Mouse (Mus musculus) hindbrain, embryonic 14.5 days (tissue): Measurements from ENCODE around the gene Klk4. TPM values are rescaled to one million over a fixed set of nuclear protein-coding genes. Genes with fewer than 3 reads are reported as not detected.
A peak's percentile ranks its signal among the peaks of the same experiment; 100 is the strongest.

Source experiments
- ATAC-seq: fragments of 200-750 bp; cut with Nextera tagmentation; 2 replicates; pipeline ENCODE4 v1.8.0; 2017; ENCODE audit warnings: moderate number of reproducible peaks, mild to moderate bottlenecking, moderate TSS enrichment, moderate library complexity; ENCODE audit not compliant: low FRiP score
- DNase-seq: peaks from one replicate; pipeline ENCODE4 v3.0.0-alpha.2; 2015; ENCODE audit warnings: low spot score
- H3K27ac ChIP-seq: fragments of 300-500 bp; sonication (generic); 2 replicates; pipeline ENCODE4 v1.5.1; 2014; ENCODE audit warnings: mild to moderate bottlenecking, moderate library complexity
- H3K27me3 ChIP-seq: fragments of 300-500 bp; sonication (generic); 2 replicates; pipeline ENCODE4 v1.6.1; 2014; ENCODE audit warnings: mild to moderate bottlenecking, low read length, mixed read lengths; ENCODE audit not compliant: control insufficient read depth, insufficient read depth
- H3K36me3 ChIP-seq: fragments of 300-500 bp; sonication (generic); replicated peaks from 2 replicates; pipeline ENCODE4 v1.6.1; 2014; ENCODE audit not compliant: control insufficient read depth, insufficient read depth
- H3K4me1 ChIP-seq: fragments of 300-500 bp; sonication (generic); replicated peaks from 2 replicates; pipeline ENCODE4 v1.6.1; 2014; ENCODE audit warnings: antibody characterized with exemption, low read length, mixed read lengths; ENCODE audit not compliant: control insufficient read depth, insufficient read depth
- H3K4me2 ChIP-seq: fragments of 300-500 bp; sonication (generic); replicated peaks from 2 replicates; pipeline ENCODE4 v1.6.1; 2014; ENCODE audit warnings: mild to moderate bottlenecking, moderate library complexity
- H3K4me3 ChIP-seq: fragments of 300-500 bp; sonication (generic); replicated peaks from 2 replicates; pipeline ENCODE4 v1.5.1; 2014; ENCODE audit warnings: mild to moderate bottlenecking, low read length
- H3K9ac ChIP-seq: fragments of 300-500 bp; sonication (generic); 2 replicates; pipeline ENCODE4 v1.6.1; 2014
- H3K9me3 ChIP-seq: fragments of 300-500 bp; sonication (generic); 2 replicates; pipeline ENCODE4 v1.6.1; 2016; ENCODE audit warnings: low read length; ENCODE audit not compliant: control insufficient read depth
- WGBS: fragments of 180-500 bp; shearing (Covaris S2); extraction: QIAGEN DNeasy Blood & Tissue Kit; methylation state at CpG from one replicate; pipeline ENCODE4 v1.1.7; 2014; 5-methylcytosine and 5-hydroxymethylcytosine counted together
- polyA plus RNA-seq: library from polyadenylated mRNA; unstranded; fragments of >200 nt; fragmentation: Nextera tagmentation; extraction: Ambion mirVana; gene quantifications from 2 replicates; pipeline ENCODE4 v1.2.1, GENCODE M21; 2014

The Klk4 gene
- polyA plus RNA-seq, 1 experiment from 2014 or later, result 4.5 TPM

GRCm38 (mm10) chr7:43873237-43873636, 7.7 kb upstream of the Klk4 start:
- Histone ChIP-seq H3K4me1 (no peaks in the 10 kb centered on the region), H3K36me3 (no peaks in the 10 kb centered on the region), H3K9ac (no peak overlapping the region), H3K27me3 (no peaks in the 10 kb centered on the region), H3K27ac (no peak overlapping the region), H3K4me3 (no peak overlapping the region), H3K9me3 (no peaks in the 10 kb centered on the region), H3K4me2 (no peak overlapping the region)
- peak; percentile 84 for DNase-seq
- peak; percentile 60; the same call in 1 of the 2 replicates for ATAC-seq
- WGBS, result 2% methylated on average over 10 of the region's 10 CpGs

- no peak for DNase-seq
- H3K27ac ChIP-seq, result no peak overlapping the region
- 78% methylated on average over 3 of the region's 3 CpGs for WGBS
- H3K9me3 ChIP-seq, result no peaks in the 10 kb centered on the region
- H3K9ac ChIP-seq, result no peak overlapping the region
- no peaks in the 10 kb centered on the region for H3K27me3 ChIP-seq
- no peak for ATAC-seq
- H3K36me3 ChIP-seq, result no peaks in the 10 kb centered on the region
- H3K4me2 ChIP-seq, result no peak overlapping the region
- H3K4me3 ChIP-seq, result no peak overlapping the region
- no peaks in the 10 kb centered on the region for H3K4me1 ChIP-seq
Observed at GRCm38 (mm10) chr7:43873674-43874073, 7.3 kb upstream of the Klk4 start.

GRCm38 (mm10) chr7:43874868-43875375, 6.0 kb upstream of the Klk4 start:
- H3K9ac ChIP-seq, result no peak overlapping the region
- WGBS, result 77% methylated on average over 6 of the region's 6 CpGs
- no peak for DNase-seq
- H3K27me3 ChIP-seq, result no peaks in the 10 kb centered on the region
- H3K27ac ChIP-seq, result no peak overlapping the region
- no peaks in the 10 kb centered on the region for H3K36me3 ChIP-seq
- no peak overlapping the region for H3K4me2 ChIP-seq
- no peaks in the 10 kb centered on the region for H3K9me3 ChIP-seq
- no peak for ATAC-seq
- H3K4me3 ChIP-seq, result no peak overlapping the region
- no peaks in the 10 kb centered on the region for H3K4me1 ChIP-seq

GRCm38 (mm10) chr7:43876444-43876843, 4.5 kb upstream of the Klk4 start:
- WGBS, result 88% methylated on average over 4 of the region's 4 CpGs

GRCm38 (mm10) chr7:43878281-43878680, 2.7 kb upstream of the Klk4 start:
- no peaks in the 10 kb centered on the region for H3K9me3 ChIP-seq
- H3K27me3 ChIP-seq, result peaks cover 8% of the 10 kb centered on the region; the same call in 1 of the 2 replicates
- ATAC-seq, result no peak
- H3K4me2 ChIP-seq, result no peak overlapping the region
- no peak overlapping the region for H3K27ac ChIP-seq
- H3K9ac ChIP-seq, result no peak overlapping the region
- no peak for DNase-seq
- H3K4me1 ChIP-seq, result no peaks in the 10 kb centered on the region
- WGBS, result 57% methylated on average over 1 of the region's 1 CpGs
- H3K36me3 ChIP-seq, result no peaks in the 10 kb centered on the region
- H3K4me3 ChIP-seq, result no peak overlapping the region

More at GRCm38 (mm10) chr7:43876444-43876843, 4.5 kb upstream of the Klk4 start:
- ATAC-seq, result no peak
- Histone ChIP-seq H3K27me3 (no peaks in the 10 kb centered on the region), H3K36me3 (no peaks in the 10 kb centered on the region), H3K4me1 (no peaks in the 10 kb centered on the region), H3K9ac (no peak overlapping the region), H3K27ac (no peak overlapping the region), H3K4me3 (no peak overlapping the region), H3K4me2 (no peak overlapping the region), H3K9me3 (no peaks in the 10 kb centered on the region)
- no peak for DNase-seq

GRCm38 (mm10) chr7:43882346-43882745, 1.4 kb downstream of the Klk4 start:
- WGBS, result 24% methylated on average over 4 of the region's 4 CpGs
- Histone ChIP-seq H3K9ac (no peak overlapping the region), H3K4me1 (no peaks in the 10 kb centered on the region; the same call in 1 of the 2 replicates), H3K9me3 (no peaks in the 10 kb centered on the region), H3K27ac (no peak overlapping the region), H3K4me2 (no peak overlapping the region), H3K27me3 (peaks cover 8% of the 10 kb centered on the region; the same call in 1 of the 2 replicates), H3K36me3 (no peaks in the 10 kb centered on the region), H3K4me3 (no peak overlapping the region)
- DNase-seq (no peak), ATAC-seq (no peak)

- 25% methylated on average over 4 of the region's 4 CpGs for WGBS
- no peak for DNase-seq
- Histone ChIP-seq H3K4me2 (no peak overlapping the region), H3K27me3 (peaks cover 8% of the 10 kb centered on the region; the same call in 1 of the 2 replicates), H3K36me3 (no peaks in the 10 kb centered on the region), H3K4me3 (no peak overlapping the region), H3K27ac (no peak overlapping the region), H3K9me3 (no peaks in the 10 kb centered on the region), H3K4me1 (no peaks in the 10 kb centered on the region; the same call in 1 of the 2 replicates), H3K9ac (no peak overlapping the region)
- ATAC-seq, result no peak
Observed at GRCm38 (mm10) chr7:43882811-43883210, 1.9 kb downstream of the Klk4 start.

GRCm38 (mm10) chr7:43883547-43883946, 2.6 kb downstream of the Klk4 start:
- peak; percentile 59; the same call in 1 of the 2 replicates for ATAC-seq
- H3K27ac ChIP-seq, result no peak overlapping the region
- H3K27me3 ChIP-seq, result peaks cover 8% of the 10 kb centered on the region; the same call in 1 of the 2 replicates
- H3K9me3 ChIP-seq, result no peaks in the 10 kb centered on the region
- no peaks in the 10 kb centered on the region; the same call in 1 of the 2 replicates for H3K4me1 ChIP-seq
- no peak overlapping the region for H3K4me3 ChIP-seq
- no peak for DNase-seq
- peak overlapping the region; percentile 36 for H3K4me2 ChIP-seq
- 11% methylated on average over 14 of the region's 14 CpGs for WGBS
- no peaks in the 10 kb centered on the region for H3K36me3 ChIP-seq
- H3K9ac ChIP-seq, result no peak overlapping the region

GRCm38 (mm10) chr7:43891365-43891764, 10.4 kb downstream of the Klk4 start:
- no peaks in the 10 kb centered on the region for H3K27me3 ChIP-seq
- no peak overlapping the region for H3K4me3 ChIP-seq
- 66% methylated on average over 5 of the region's 5 CpGs for WGBS
- ATAC-seq, result no peak
- no peak overlapping the region for H3K27ac ChIP-seq
- no peaks in the 10 kb centered on the region for H3K9me3 ChIP-seq
- no peak overlapping the region for H3K4me2 ChIP-seq
- no peak for DNase-seq
- no peak overlapping the region for H3K9ac ChIP-seq
- no peaks in the 10 kb centered on the region for H3K4me1 ChIP-seq
- H3K36me3 ChIP-seq, result no peaks in the 10 kb centered on the region

GRCm38 (mm10) chr7:43891788-43892187, 10.8 kb downstream of the Klk4 start:
- 68% methylated on average over 3 of the region's 3 CpGs for WGBS
- H3K27me3 ChIP-seq, result no peaks in the 10 kb centered on the region

More at GRCm38 (mm10) chr7:43891788-43892187, 10.8 kb downstream of the Klk4 start:
- Histone ChIP-seq H3K36me3 (no peaks in the 10 kb centered on the region), H3K4me3 (no peak overlapping the region), H3K4me2 (no peak overlapping the region), H3K9ac (no peak overlapping the region), H3K4me1 (no peaks in the 10 kb centered on the region), H3K9me3 (no peaks in the 10 kb centered on the region), H3K27ac (no peak overlapping the region)
- ATAC-seq (no peak), DNase-seq (no peak)
